Mouse (Mus musculus) cerebellum, adult 2 months (tissue): ENCODE results near the gene Gm266. TPM values are rescaled to one million over a fixed set of nuclear protein-coding genes. Genes with fewer than 3 reads are reported as not detected.

Experiments
- DNase-seq, 2 experiments: peaks; one replicate each; pipeline ENCODE4 v3.0.0; 2021
- H3K27ac ChIP-seq: fragments of 200-500 bp; 2 replicates; pipeline ENCODE4 v1.5.1; 2012; ENCODE audit warnings: low read length, control low read depth, inconsistent platforms; ENCODE audit not compliant: insufficient read depth
- H3K27me3 ChIP-seq: fragments of 200-500 bp; 2 replicates; pipeline ENCODE4 v1.6.1; 2012; ENCODE audit warnings: inconsistent platforms, mild to moderate bottlenecking, low read length, moderate library complexity; ENCODE audit not compliant: control insufficient read depth, insufficient read depth
- H3K4me1 ChIP-seq: fragments of 200-500 bp; 2 replicates; pipeline ENCODE4 v1.6.1; 2011; ENCODE audit warnings: low read length; ENCODE audit not compliant: control insufficient read depth, insufficient read depth
- H3K4me3 ChIP-seq: fragments of 200-500 bp; replicated peaks from 2 replicates; pipeline ENCODE3; 2011; ENCODE audit warnings: mild to moderate bottlenecking, low read depth, low read length, control low read depth; ENCODE audit not compliant: insufficient read depth
- CTCF ChIP-seq: fragments of 200-500 bp; IDR thresholded peaks from 2 replicates; pipeline ENCODE4 v1.5.1; 2011; ENCODE audit warnings: low read depth, mild to moderate bottlenecking, control low read depth, low read length, moderate library complexity, borderline replicate concordance; ENCODE audit not compliant: insufficient read depth
- POLR2A ChIP-seq: fragments of 200-500 bp; IDR thresholded peaks from 2 replicates; pipeline ENCODE4 v1.6.1; 2011; ENCODE audit warnings: low read length, control low read depth, borderline replicate concordance; ENCODE audit not compliant: insufficient read depth
- WGBS: fragments of 180-500 bp; shearing (Covaris S2); methylation state at CpG from one replicate; pipeline ENCODE4 v1.1.7; 2018; 5-methylcytosine and 5-hydroxymethylcytosine counted together
- polyA plus RNA-seq: library from polyadenylated mRNA; depleted of rRNA; stranded (reverse); fragments of >200 nt; gene quantifications from 2 replicates; pipeline ENCODE4 v1.2.3, GENCODE M21; 2012

The Gm266 gene
- polyA plus RNA-seq, 1 experiment: 11.2 TPM

- Histone ChIP-seq H3K4me3 (no peak overlapping the region), H3K27me3 (no peaks in the 10 kb centered on the region), H3K4me1 (peaks cover under 1% of the 10 kb centered on the region; the same call in 1 of the 2 replicates), H3K27ac (no peak overlapping the region)
- TF ChIP-seq CTCF (no peak), POLR2A (no peak)
- DNase-seq: no peak
- WGBS: 76% methylated on average over 5 of the region's 5 CpGs
Measured at GRCm38 (mm10) chr12:111519821-111520220, 34.2 kb upstream of the Gm266 start.

- TF ChIP-seq POLR2A (no peak), CTCF (no peak)
- 94% methylated on average over 9 of the region's 9 CpGs for WGBS
- Histone ChIP-seq H3K4me1 (peaks cover 7% of the 10 kb centered on the region), H3K27me3 (no peaks in the 10 kb centered on the region), H3K27ac (no peak overlapping the region), H3K4me3 (no peak overlapping the region)
- DNase-seq: no peak
Measured at GRCm38 (mm10) chr12:111518391-111518790, 32.8 kb upstream of the Gm266 start.

- no peak overlapping the region for H3K4me3 ChIP-seq
- no peak overlapping the region for H3K27ac ChIP-seq
- DNase-seq: no peak
- WGBS: 65% methylated on average over 4 of the region's 4 CpGs
- TF ChIP-seq POLR2A (no peak), CTCF (no peak)
- H3K4me1 ChIP-seq: peaks cover 7% of the 10 kb centered on the region
- H3K27me3 ChIP-seq: no peaks in the 10 kb centered on the region
Measured at GRCm38 (mm10) chr12:111517901-111518300, 32.3 kb upstream of the Gm266 start.

- TF ChIP-seq CTCF (no peak), POLR2A (no peak)
- Histone ChIP-seq H3K27me3 (no peaks in the 10 kb centered on the region), H3K4me1 (peaks cover 7% of the 10 kb centered on the region), H3K27ac (no peak overlapping the region), H3K4me3 (no peak overlapping the region)
- DNase-seq: no peak
- WGBS: 82% methylated on average over 6 of the region's 6 CpGs
Measured at GRCm38 (mm10) chr12:111516826-111517225, 31.2 kb upstream of the Gm266 start.

GRCm38 (mm10) chr12:111515920-111516319 is 30.3 kb upstream of the Gm266 start:
- WGBS: 89% methylated on average over 5 of the region's 5 CpGs
- H3K27ac ChIP-seq: no peak overlapping the region
- H3K4me3 ChIP-seq: no peak overlapping the region
- no peaks in the 10 kb centered on the region for H3K27me3 ChIP-seq
- H3K4me1 ChIP-seq: peaks cover 7% of the 10 kb centered on the region
- DNase-seq: no peak
- TF ChIP-seq POLR2A (no peak), CTCF (no peak)

- TF ChIP-seq CTCF: no peak
- no peak for TF ChIP-seq POLR2A
- DNase-seq: no peak
- H3K4me1 ChIP-seq: peaks cover 7% of the 10 kb centered on the region
- peak overlapping the region; percentile 52; the same call in 1 of the 2 replicates for H3K27ac ChIP-seq
- no peak overlapping the region for H3K4me3 ChIP-seq
- 46% methylated on average over 7 of the region's 7 CpGs for WGBS
- H3K27me3 ChIP-seq: no peaks in the 10 kb centered on the region
Measured at GRCm38 (mm10) chr12:111514874-111515649, 29.4 kb upstream of the Gm266 start.

- H3K4me3 ChIP-seq: no peak overlapping the region
- no peaks in the 10 kb centered on the region for H3K27me3 ChIP-seq
- 55% methylated on average over 7 of the region's 7 CpGs for WGBS
- peaks cover 7% of the 10 kb centered on the region for H3K4me1 ChIP-seq
- peak in 1 of 2 experiments; percentile 22 for DNase-seq
- H3K27ac ChIP-seq: peak overlapping the region; percentile 52; the same call in 1 of the 2 replicates
- TF ChIP-seq CTCF: no peak
- TF ChIP-seq POLR2A: no peak
Measured at GRCm38 (mm10) chr12:111514231-111514792, 28.7 kb upstream of the Gm266 start.

GRCm38 (mm10) chr12:111513673-111514072 is 28.1 kb upstream of the Gm266 start:
- Histone ChIP-seq H3K27ac (no peak overlapping the region), H3K4me3 (no peak overlapping the region), H3K27me3 (no peaks in the 10 kb centered on the region), H3K4me1 (peaks cover 7% of the 10 kb centered on the region)
- peak; percentile 21 to 56 for DNase-seq
- 54% methylated on average over 5 of the region's 5 CpGs for WGBS
- TF ChIP-seq POLR2A (no peak), CTCF (no peak)
